Comparison of ENCODE assay signal across 9 mouse cellular contexts in genomic region chr7:107516704-107517410, GRCm38 (mm10). TPM values are rescaled to one million over a fixed set of nuclear protein-coding genes. Genes with fewer than 3 reads are reported as not detected.
DNase-seq lines count a peak whose midpoint lies in the region; ATAC-seq and TF ChIP-seq lines count a peak whose summit lies in the region.
"Had no signal": no experiment of that assay in that cellular context is flagged by ENCODE, and none has a peak within 500 bp of the region (broad histone marks: within the 10 kb centered on the region; RNA-seq: fewer than 3 reads in every experiment).

No protein-coding gene starts in this region.

- no peak overlapping the region for H3K4me3 ChIP-seq in forebrain, embryonic 14.5 days (ENCODE audit: low read depth, low read length)
- H3K4me3 ChIP-seq in hindbrain, embryonic 15.5 days = no peak overlapping the region
- no peak overlapping the region for H3K4me3 ChIP-seq in midbrain, postnatal 0 days (ENCODE audit: low read depth, low read length)

- no peaks in the 10 kb centered on the region for H3K9me3 ChIP-seq in forebrain, embryonic 14.5 days (replicated peaks; ENCODE audit: control insufficient read depth, low read length)
- H3K9me3 ChIP-seq in hindbrain, embryonic 15.5 days = no peaks in the 10 kb centered on the region
- H3K9me3 ChIP-seq in midbrain, postnatal 0 days (ENCODE audit: low read length) = no peaks in the 10 kb centered on the region

- WGBS in forebrain, embryonic 14.5 days = 24% methylated on average over 8 of the region's 8 CpGs
- 41% methylated on average over 8 of the region's 8 CpGs for WGBS in hindbrain, embryonic 15.5 days
- WGBS in midbrain, postnatal 0 days = 46% methylated on average over 8 of the region's 8 CpGs

- no peak overlapping the region for H3K27ac ChIP-seq in forebrain, embryonic 14.5 days (ENCODE audit: low read depth, low read length)
- no peak overlapping the region for H3K27ac ChIP-seq in hindbrain, embryonic 15.5 days (replicated peaks)
- no peak overlapping the region for H3K27ac ChIP-seq in midbrain, postnatal 0 days (ENCODE audit: low read depth, low read length)

- no peak overlapping the region for H3K9ac ChIP-seq in forebrain, embryonic 14.5 days (ENCODE audit: low read length)
- H3K9ac ChIP-seq in hindbrain, embryonic 15.5 days = no peak overlapping the region
- no peak overlapping the region for H3K9ac ChIP-seq in midbrain, postnatal 0 days (replicated peaks; ENCODE audit: low read length, poor library complexity, severe bottlenecking)

- TF ChIP-seq CTCF in midbrain, postnatal 0 days (IDR thresholded peaks at IDR 0.05) = no peak

- H3K27me3 ChIP-seq in forebrain, embryonic 14.5 days (replicated peaks; ENCODE audit: control insufficient read depth, insufficient read depth, low read length) = no peaks in the 10 kb centered on the region
- H3K27me3 ChIP-seq in hindbrain, embryonic 15.5 days = no peaks in the 10 kb centered on the region
- no peaks in the 10 kb centered on the region for H3K27me3 ChIP-seq in midbrain, postnatal 0 days (ENCODE audit: insufficient read depth, low read length)

- peak; percentile 74 for DNase-seq in left cerebral cortex, postnatal 4 days
- no peak for DNase-seq in left cerebral cortex, adult 8-10 months (ENCODE audit: low spot score in 2 of 2)
- DNase-seq in forebrain, embryonic 14.5 days (ENCODE audit: low spot score) = peak; percentile 85
- peak; percentile 77 for DNase-seq in midbrain, postnatal 0 days (ENCODE audit: low spot score)
- no peak for DNase-seq in embryo, embryonic 9.5 days (ENCODE audit: extremely low spot score)
- DNase-seq in layer of hippocampus, postnatal 10 days (ENCODE audit: low spot score in 2 of 2) = no peak

- H3K4me1 ChIP-seq in forebrain, embryonic 14.5 days (ENCODE audit: control insufficient read depth, insufficient read depth, low read length) = peaks cover 13% of the 10 kb centered on the region
- H3K4me1 ChIP-seq in hindbrain, embryonic 15.5 days (replicated peaks) = no peaks in the 10 kb centered on the region
- H3K4me1 ChIP-seq in midbrain, postnatal 0 days (ENCODE audit: insufficient read depth, low read length) = no peaks in the 10 kb centered on the region

- no peaks in the 10 kb centered on the region for H3K36me3 ChIP-seq in forebrain, embryonic 14.5 days (ENCODE audit: control insufficient read depth, insufficient read depth, low read length)
- H3K36me3 ChIP-seq in hindbrain, embryonic 15.5 days = no peaks in the 10 kb centered on the region
- H3K36me3 ChIP-seq in midbrain, postnatal 0 days (ENCODE audit: insufficient read depth, low read length) = no peaks in the 10 kb centered on the region

- no peak overlapping the region for H3K4me2 ChIP-seq in forebrain, embryonic 14.5 days (ENCODE audit: low read length)
- no peak overlapping the region for H3K4me2 ChIP-seq in hindbrain, embryonic 15.5 days
- H3K4me2 ChIP-seq in midbrain, postnatal 0 days (ENCODE audit: low read depth, low read length, poor library complexity, severe bottlenecking) = no peak overlapping the region

- intact Hi-C loops in left cerebral cortex, postnatal 4 days (cut with DNase I) = no loop called here

- ATAC-seq in forebrain, embryonic 14.5 days = peak; percentile 82
- ATAC-seq in hindbrain, embryonic 15.5 days (ENCODE audit: low FRiP score, low read depth) = peak; percentile 61; the same call in 1 of the 2 replicates
- ATAC-seq in midbrain, postnatal 0 days (ENCODE audit: low FRiP score) = peak; percentile 24; the same call in 1 of the 2 replicates

RNA-seq across cellular contexts. Expression of gene Olfml1, which starts 50.4 kb away (rescaled TPM):
- 1 to 10 TPM; 4.6 to 5.6 TPM for total RNA-seq in left cerebral cortex, postnatal 4 days (2021)
- total RNA-seq in left cerebral cortex, adult 8-10 months (2022) = 10 to 100 TPM; 14.5 to 19.7 (median 17.2) TPM
- 3.5 and 4.1 TPM in 2 replicates for polyA plus RNA-seq in forebrain, embryonic 14.5 days (2014; fragmentation: Nextera tagmentation; extraction: Ambion mirVana)
- polyA plus RNA-seq in hindbrain, embryonic 15.5 days (2015; fragmentation: Nextera tagmentation; extraction: Ambion mirVana) = 3.3 and 4.2 TPM in 2 replicates
- total RNA-seq in midbrain, postnatal 0 days (2014; rRNA removed) = 3.6 and 3.8 TPM in 2 replicates
- polyA plus RNA-seq in midbrain, postnatal 0 days (2015; fragmentation: Nextera tagmentation; extraction: Ambion mirVana) = 4.1 and 4.3 TPM in 2 replicates
- total RNA-seq in layer of hippocampus, postnatal 10 days (2021) = 1 to 10 TPM; 7.9 to 9.4 TPM
- total RNA-seq: hematopoietic stem cell, adult 5-6 weeks; MEL had no signal

Comparison
In these comparisons a context has a peak if more than half of its experiments do, and no peak if none do; other contexts are left out.
1. DNase-seq: peak in left cerebral cortex, postnatal 4 days (single experiment), forebrain, embryonic 14.5 days (single experiment) and midbrain, postnatal 0 days (single experiment); none in left cerebral cortex, adult 8-10 months (0 of 2), embryo, embryonic 9.5 days (single experiment) and layer of hippocampus, postnatal 10 days (0 of 2).
2. ATAC-seq: peak in every context shown above with its lines; median percentile 82 in forebrain, embryonic 14.5 days; 61 in hindbrain, embryonic 15.5 days; 24 in midbrain, postnatal 0 days.